Mouse (Mus musculus) adrenal gland, postnatal 25 days (tissue): ENCODE data around the gene Src. TPM values are rescaled to one million over a fixed set of nuclear protein-coding genes. Genes with fewer than 3 reads are reported as not detected.
"Not testable (repeated sequence)": the region's sequence is repeated elsewhere in the genome, so short reads cannot be mapped to it uniquely, and the experiment has no call there.

ENCODE experiments used
- DNase-seq: peaks from one replicate; pipeline ENCODE4 v3.0.0; 2021; ENCODE audit warnings: mixed read lengths
- long read RNA-seq: library from polyadenylated mRNA; stranded (forward); transcript quantifications from one replicate; pipeline ENCODE4 v2.0.0, GENCODE M21; 2021
- total RNA-seq: library from RNA; stranded (reverse); gene quantifications from 2 replicates; pipeline ENCODE4 v1.2.3, GENCODE M21; 2021

The Src gene
- total RNA-seq = 18.1 and 19.4 TPM in 2 replicates
- long read RNA-seq, partial matches to known transcripts = 0 of 3 reads
- long read RNA-seq, other reads (novel, unspliced or antisense) = 2 of 3 reads

- DNase-seq = no peak
Observed at GRCm38 (mm10) chr2:157418206-157418605, at the start of gene Src. Gene Src, plus strand, starts transcription at chr2:157418444.

- no peak for DNase-seq
Observed at GRCm38 (mm10) chr2:157371696-157372095, 46.5 kb upstream of the Src start.

GRCm38 (mm10) chr2:157373681-157374080 is 44.6 kb upstream of the Src start:
- no peak for DNase-seq

- no peak for DNase-seq
Observed at GRCm38 (mm10) chr2:157375051-157375450, 43.2 kb upstream of the Src start.

GRCm38 (mm10) chr2:157375794-157376757 is 42.2 kb upstream of the Src start:
- no peak for DNase-seq

GRCm38 (mm10) chr2:157376995-157377394 is 41.2 kb upstream of the Src start:
- no peak for DNase-seq

GRCm38 (mm10) chr2:157384836-157385235 is 33.4 kb upstream of the Src start:
- DNase-seq = no peak

GRCm38 (mm10) chr2:157388901-157389590 is 29.2 kb upstream of the Src start:
- not testable (repeated sequence) for DNase-seq

GRCm38 (mm10) chr2:157389591-157389921 is 28.7 kb upstream of the Src start:
- no peak for DNase-seq

GRCm38 (mm10) chr2:157392331-157392730 is 25.9 kb upstream of the Src start:
- DNase-seq = no peak

GRCm38 (mm10) chr2:157393549-157393948 is 24.7 kb upstream of the Src start:
- no peak for DNase-seq

GRCm38 (mm10) chr2:157394868-157395267 is 23.4 kb upstream of the Src start:
- no peak for DNase-seq

GRCm38 (mm10) chr2:157395371-157395770 is 22.9 kb upstream of the Src start:
- no peak for DNase-seq

- DNase-seq = no peak
Observed at GRCm38 (mm10) chr2:157395960-157396359, 22.3 kb upstream of the Src start.

- no peak for DNase-seq
Observed at GRCm38 (mm10) chr2:157397376-157397775, 20.9 kb upstream of the Src start.

GRCm38 (mm10) chr2:157398539-157398938 is 19.7 kb upstream of the Src start:
- no peak for DNase-seq

GRCm38 (mm10) chr2:157399797-157400196 is 18.4 kb upstream of the Src start:
- no peak for DNase-seq

GRCm38 (mm10) chr2:157400491-157400890 is 17.8 kb upstream of the Src start:
- no peak for DNase-seq

GRCm38 (mm10) chr2:157401261-157401660 is 17.0 kb upstream of the Src start:
- DNase-seq = no peak

- DNase-seq = peak; percentile 39
Observed at GRCm38 (mm10) chr2:157407596-157407995, 10.6 kb upstream of the Src start.

GRCm38 (mm10) chr2:157409793-157410533 is 8.3 kb upstream of the Src start:
- DNase-seq = no peak

GRCm38 (mm10) chr2:157411151-157411693 is 7.0 kb upstream of the Src start:
- DNase-seq = no peak
